Mouse (Mus musculus) lung, embryonic 16.5 days (tissue): ENCODE data around the gene Zmynd8. TPM values are rescaled to one million over a fixed set of nuclear protein-coding genes. Genes with fewer than 3 reads are reported as not detected.
A peak's percentile ranks its signal among the peaks of the same experiment; 100 is the strongest.
"Not testable (repeated sequence)": the region's sequence is repeated elsewhere in the genome, so short reads cannot be mapped to it uniquely, and the experiment has no call there.

Source experiments
- ATAC-seq: fragments of 200-750 bp; cut with Nextera tagmentation; 2 replicates; pipeline ENCODE4 v1.8.0; 2017; ENCODE audit warnings: low read depth, mild to moderate bottlenecking, moderate library complexity
- H3K27ac ChIP-seq: fragments of 300-500 bp; sonication (generic); 2 replicates; pipeline ENCODE4 v1.5.1; 2014; ENCODE audit warnings: mild to moderate bottlenecking, control low read depth, low read length
- H3K27me3 ChIP-seq: fragments of 300-500 bp; sonication (generic); 2 replicates; pipeline ENCODE4 v1.6.1; 2014; ENCODE audit warnings: low read depth, low read length, mixed read lengths; ENCODE audit not compliant: control insufficient read depth, insufficient read depth
- H3K36me3 ChIP-seq: fragments of 300-500 bp; sonication (generic); 2 replicates; pipeline ENCODE4 v1.6.1; 2014; ENCODE audit warnings: low read length; ENCODE audit not compliant: control insufficient read depth, insufficient read depth
- H3K4me1 ChIP-seq: fragments of 300-500 bp; sonication (generic); replicated peaks from 2 replicates; pipeline ENCODE4 v1.6.1; 2014; ENCODE audit warnings: low read length, mixed read lengths; ENCODE audit not compliant: control insufficient read depth, insufficient read depth
- H3K4me2 ChIP-seq: fragments of 300-500 bp; sonication (generic); 2 replicates; pipeline ENCODE4 v1.6.1; 2014; ENCODE audit warnings: low read depth, low read length, control low read depth
- H3K4me3 ChIP-seq: fragments of 300-500 bp; sonication (generic); 2 replicates; pipeline ENCODE4 v1.5.1; 2014; ENCODE audit warnings: mild to moderate bottlenecking, low read length, control low read depth
- H3K9ac ChIP-seq: fragments of 300-500 bp; sonication (generic); 2 replicates; pipeline ENCODE4 v1.6.1; 2014; ENCODE audit warnings: low read length, control low read depth
- H3K9me3 ChIP-seq: fragments of 300-500 bp; sonication (generic); 2 replicates; pipeline ENCODE4 v1.6.1; 2016; ENCODE audit warnings: low read length; ENCODE audit not compliant: control insufficient read depth
- WGBS: fragments of 180-500 bp; shearing (Covaris S2); extraction: QIAGEN DNeasy Blood & Tissue Kit; methylation state at CpG from one replicate; pipeline ENCODE4 v1.1.7; 2014; 5-methylcytosine and 5-hydroxymethylcytosine counted together
- polyA plus RNA-seq: library from polyadenylated mRNA; unstranded; fragments of >200 nt; fragmentation: Nextera tagmentation; extraction: Ambion mirVana; gene quantifications from 2 replicates; pipeline ENCODE4 v1.2.1, GENCODE M21; 2015

The Zmynd8 gene
- polyA plus RNA-seq, 1 experiment from 2014 or later: 48.7 TPM

GRCm38 (mm10) chr2:165815103-165815880 is 83.5 kb downstream of the Zmynd8 start:
- H3K36me3 ChIP-seq: peaks cover 43% of the 10 kb centered on the region
- 79% methylated on average over 27 of the region's 28 CpGs for WGBS
- H3K27ac ChIP-seq: no peak overlapping the region
- no peaks in the 10 kb centered on the region for H3K4me1 ChIP-seq
- no peaks in the 10 kb centered on the region for H3K27me3 ChIP-seq
- no peak overlapping the region for H3K9ac ChIP-seq
- no peaks in the 10 kb centered on the region for H3K9me3 ChIP-seq
- H3K4me2 ChIP-seq: no peak overlapping the region
- no peak for ATAC-seq
- H3K4me3 ChIP-seq: no peak overlapping the region

- Histone ChIP-seq H3K36me3 (peaks cover 44% of the 10 kb centered on the region), H3K27me3 (no peaks in the 10 kb centered on the region), H3K9ac (no peak overlapping the region), H3K4me2 (no peak overlapping the region), H3K9me3 (no peaks in the 10 kb centered on the region), H3K4me1 (no peaks in the 10 kb centered on the region), H3K27ac (no peak overlapping the region), H3K4me3 (no peak overlapping the region)
- no peak for ATAC-seq
- WGBS: 67% methylated on average over 8 of the region's 8 CpGs
Measured at GRCm38 (mm10) chr2:165812889-165813288, 85.9 kb downstream of the Zmynd8 start.

GRCm38 (mm10) chr2:165811536-165811935 is 87.3 kb downstream of the Zmynd8 start:
- Histone ChIP-seq H3K9me3 (no peaks in the 10 kb centered on the region), H3K36me3 (peaks cover 51% of the 10 kb centered on the region), H3K4me2 (no peak overlapping the region), H3K27me3 (no peaks in the 10 kb centered on the region), H3K4me3 (no peak overlapping the region), H3K9ac (no peak overlapping the region), H3K4me1 (no peaks in the 10 kb centered on the region), H3K27ac (no peak overlapping the region)
- WGBS: 59% methylated on average over 5 of the region's 5 CpGs
- ATAC-seq: 0 out of 2 replicates have a peak, but pooled peaks have one; percentile 23

GRCm38 (mm10) chr2:165809901-165810477 is 88.8 kb downstream of the Zmynd8 start:
- peaks cover 50% of the 10 kb centered on the region for H3K36me3 ChIP-seq

GRCm38 (mm10) chr2:165809091-165809490 is 89.7 kb downstream of the Zmynd8 start:
- Histone ChIP-seq H3K4me1 (no peaks in the 10 kb centered on the region), H3K4me2 (no peak overlapping the region), H3K36me3 (peaks cover 45% of the 10 kb centered on the region), H3K27ac (no peak overlapping the region), H3K9me3 (no peaks in the 10 kb centered on the region), H3K4me3 (no peak overlapping the region), H3K9ac (no peak overlapping the region), H3K27me3 (no peaks in the 10 kb centered on the region)
- WGBS: 95% methylated on average over 5 of the region's 5 CpGs
- no peak for ATAC-seq

More at GRCm38 (mm10) chr2:165809901-165810477, 88.8 kb downstream of the Zmynd8 start:
- no peak overlapping the region for H3K9ac ChIP-seq
- no peak overlapping the region for H3K4me3 ChIP-seq
- H3K27ac ChIP-seq: no peak overlapping the region
- H3K9me3 ChIP-seq: no peaks in the 10 kb centered on the region
- no peak for ATAC-seq
- no peaks in the 10 kb centered on the region for H3K27me3 ChIP-seq
- H3K4me2 ChIP-seq: no peak overlapping the region
- no peaks in the 10 kb centered on the region for H3K4me1 ChIP-seq
- 91% methylated on average over 5 of the region's 5 CpGs for WGBS

- no peak overlapping the region for H3K9ac ChIP-seq
- peaks cover 38% of the 10 kb centered on the region for H3K36me3 ChIP-seq
- H3K27me3 ChIP-seq: no peaks in the 10 kb centered on the region
- H3K27ac ChIP-seq: no peak overlapping the region
- H3K4me2 ChIP-seq: no peak overlapping the region
- ATAC-seq: no peak
- H3K4me1 ChIP-seq: no peaks in the 10 kb centered on the region
- no peaks in the 10 kb centered on the region for H3K9me3 ChIP-seq
- H3K4me3 ChIP-seq: no peak overlapping the region
- WGBS: 96% methylated on average over 12 of the region's 12 CpGs
Measured at GRCm38 (mm10) chr2:165808179-165808975, 90.4 kb downstream of the Zmynd8 start.

GRCm38 (mm10) chr2:165800174-165800573 is 98.6 kb downstream of the Zmynd8 start:
- H3K4me3 ChIP-seq: not testable (repeated sequence)
- 92% methylated on average over 3 of the region's 3 CpGs for WGBS

GRCm38 (mm10) chr2:165797876-165798275 is 100.9 kb downstream of the Zmynd8 start:
- ATAC-seq: no peak
- no peak overlapping the region for H3K9ac ChIP-seq
- 51% methylated on average over 8 of the region's 8 CpGs for WGBS
- H3K36me3 ChIP-seq: peaks cover 35% of the 10 kb centered on the region
- H3K4me1 ChIP-seq: no peaks in the 10 kb centered on the region
- no peak overlapping the region for H3K27ac ChIP-seq
- no peaks in the 10 kb centered on the region for H3K9me3 ChIP-seq
- H3K4me3 ChIP-seq: no peak overlapping the region
- H3K27me3 ChIP-seq: no peaks in the 10 kb centered on the region
- no peak overlapping the region for H3K4me2 ChIP-seq

More at GRCm38 (mm10) chr2:165800174-165800573, 98.6 kb downstream of the Zmynd8 start:
- not testable (repeated sequence) for H3K9ac ChIP-seq, H3K4me1 ChIP-seq, H3K27me3 ChIP-seq, H3K9me3 ChIP-seq, H3K27ac ChIP-seq, H3K4me2 ChIP-seq, ATAC-seq
- peaks cover 32% of the 10 kb centered on the region for H3K36me3 ChIP-seq

GRCm38 (mm10) chr2:165793283-165793638 is 105.6 kb downstream of the Zmynd8 start:
- 77% methylated on average over 3 of the region's 3 CpGs for WGBS

More at GRCm38 (mm10) chr2:165793283-165793638, 105.6 kb downstream of the Zmynd8 start:
- Histone ChIP-seq H3K4me2 (no peak overlapping the region), H3K9me3 (no peaks in the 10 kb centered on the region), H3K9ac (no peak overlapping the region), H3K27me3 (no peaks in the 10 kb centered on the region), H3K4me3 (no peak overlapping the region), H3K36me3 (peaks cover 27% of the 10 kb centered on the region), H3K27ac (no peak overlapping the region), H3K4me1 (no peaks in the 10 kb centered on the region)
- ATAC-seq: no peak
